Mouse (Mus musculus) kidney, adult 11 months (tissue): Measurements from ENCODE around the gene Atraid.

ENCODE experiments used
- DNase-seq: peaks from one replicate; pipeline ENCODE4 v3.0.0; 2022

The Atraid gene

DNA sequence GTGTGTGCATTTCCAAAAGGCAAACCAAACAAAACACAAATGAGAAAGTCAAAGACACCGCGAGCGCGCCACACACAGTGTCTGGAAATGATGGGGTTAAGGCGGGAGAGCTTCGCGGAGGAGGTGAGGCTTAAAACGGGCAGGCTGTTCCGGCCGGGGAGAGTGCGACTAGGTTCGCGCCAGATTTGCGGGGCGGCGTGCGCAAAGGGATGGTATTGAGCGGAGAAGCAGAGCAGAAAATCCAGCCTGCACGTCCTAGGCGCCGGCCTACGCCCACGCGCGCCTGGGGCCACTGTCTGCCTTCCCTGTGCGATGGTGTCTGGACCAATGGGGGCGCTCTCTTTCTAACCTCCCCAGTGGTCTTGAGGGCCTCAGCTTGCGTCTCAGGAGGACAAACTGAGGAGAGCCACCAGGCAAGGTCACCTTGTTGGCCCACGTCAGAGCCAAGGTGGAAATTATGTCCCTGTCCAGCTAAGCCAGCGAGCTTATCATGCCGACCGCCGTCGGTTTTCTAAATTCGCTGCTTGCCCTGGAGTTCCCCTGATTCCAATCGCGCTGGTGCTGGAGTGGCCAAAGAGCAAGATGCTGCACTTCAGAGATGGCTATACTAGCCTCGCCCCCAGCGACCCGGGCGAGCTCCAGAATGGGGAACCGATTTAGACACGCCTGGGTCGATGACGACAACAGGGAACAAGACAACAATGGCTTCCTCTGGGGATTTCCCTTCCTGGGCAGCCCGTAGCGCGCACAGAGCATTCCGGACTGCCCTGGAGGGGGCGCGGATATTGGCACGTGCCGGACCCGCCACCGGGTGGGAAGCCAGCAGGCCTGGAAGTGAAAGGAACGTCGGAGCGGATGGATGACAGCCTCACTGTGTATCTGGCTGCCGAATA is 46.9 kb downstream of the Atraid start:
- DNase-seq: peak; percentile 30

DNA sequence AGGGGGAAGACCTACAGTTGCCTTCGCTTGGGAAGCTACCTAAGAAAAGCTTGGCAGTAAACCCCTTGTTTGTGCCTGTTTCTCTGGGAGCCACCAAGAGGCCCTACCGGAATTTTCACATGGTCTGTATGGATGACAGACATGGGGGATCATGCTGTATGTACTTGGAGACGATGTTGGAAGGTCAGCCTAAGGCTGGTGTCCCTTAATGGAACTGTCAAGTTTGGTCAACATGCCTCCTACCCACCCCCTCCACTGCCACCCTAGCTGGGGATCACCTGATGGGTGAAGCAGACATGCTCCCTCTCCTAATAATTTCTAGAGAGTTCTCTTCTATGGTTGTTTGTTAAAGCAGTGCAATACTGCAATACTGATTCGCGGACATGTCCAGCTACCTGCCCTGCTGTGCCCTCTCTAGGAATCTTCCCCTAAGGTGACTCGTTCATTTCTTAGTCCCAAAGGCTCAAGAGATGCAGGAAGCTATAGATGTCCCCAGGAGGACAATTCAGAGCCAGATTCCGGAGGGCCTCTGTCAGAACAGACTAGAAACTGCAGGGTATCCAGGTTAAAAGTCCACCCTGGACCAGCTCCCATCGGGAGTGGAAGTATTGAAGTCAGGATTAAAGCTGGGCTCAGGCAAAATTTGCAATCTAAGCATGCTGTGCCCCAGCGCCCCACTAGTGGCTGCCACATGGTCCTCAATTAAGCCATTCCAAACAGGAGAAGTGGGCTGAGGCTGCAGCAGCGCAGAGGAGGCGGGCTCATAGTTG is 47.8 kb downstream of the Atraid start:
- no peak for DNase-seq
